Mouse (Mus musculus) retina, adult 2 months (tissue): ENCODE data around the gene Lrp2.

Experiments
- DNase-seq: peaks from one replicate; pipeline ENCODE4 v3.0.0-alpha.2; 2012; ENCODE audit warnings: low read depth, low spot score

The Lrp2 gene

GRCm38 (mm10) chr2:69585886-69586398 is at the start of gene Lrp2:
Lrp2 (minus strand) TSS chr2:69586065.
- DNase-seq = no peak

DNA sequence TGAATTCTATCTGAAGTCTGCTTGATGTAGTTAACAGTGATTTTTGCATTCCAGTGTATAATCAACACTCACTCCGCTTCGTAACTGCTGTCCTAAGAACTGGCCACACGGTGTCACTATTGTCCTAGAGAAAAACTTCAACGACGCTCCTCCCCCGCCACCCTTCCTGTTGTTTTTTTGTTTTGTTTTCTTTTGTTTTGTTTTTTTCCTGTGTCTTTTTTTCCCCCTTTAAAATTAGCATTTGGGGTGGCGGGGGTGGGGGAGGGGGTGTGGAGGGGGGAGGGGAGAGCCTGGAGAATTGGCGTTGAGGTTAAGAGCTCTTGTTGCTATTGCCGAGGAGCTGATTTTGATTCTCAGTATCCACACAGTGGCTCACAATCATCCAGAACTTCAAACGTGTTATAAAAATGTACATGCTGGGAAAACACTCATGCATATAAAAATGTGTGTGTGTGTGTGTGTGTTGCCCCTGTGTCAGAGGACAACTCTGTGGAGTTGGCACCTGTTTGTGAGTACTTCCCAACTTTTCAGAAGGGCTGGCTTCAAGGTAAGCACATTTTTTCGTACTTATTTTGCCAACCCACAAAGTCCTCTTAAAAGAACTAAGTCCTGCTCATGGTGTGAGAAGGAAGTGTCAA is 49.3 kb upstream of the Lrp2 start:
- DNase-seq = peak; percentile 62

DNA sequence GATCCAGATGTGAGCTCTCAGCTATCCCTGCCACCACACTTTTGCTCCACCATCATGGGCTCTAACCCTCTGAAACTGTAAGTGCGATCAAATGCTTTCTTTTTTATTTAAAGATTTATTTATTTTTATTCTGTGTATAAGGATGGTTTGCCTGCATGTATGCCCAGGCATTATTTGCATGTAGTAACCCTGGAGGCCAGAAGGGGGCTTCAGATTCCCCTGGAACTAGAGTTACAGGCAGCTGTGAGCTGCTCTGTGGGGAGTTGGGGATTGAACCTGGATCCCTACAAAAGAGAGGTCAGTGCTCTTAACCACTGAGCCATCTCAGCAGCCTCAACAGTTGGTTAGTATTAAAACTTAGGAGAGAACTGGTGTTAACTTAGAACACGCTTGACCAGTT is 45.6 kb upstream of the Lrp2 start:
- no peak for DNase-seq

DNA sequence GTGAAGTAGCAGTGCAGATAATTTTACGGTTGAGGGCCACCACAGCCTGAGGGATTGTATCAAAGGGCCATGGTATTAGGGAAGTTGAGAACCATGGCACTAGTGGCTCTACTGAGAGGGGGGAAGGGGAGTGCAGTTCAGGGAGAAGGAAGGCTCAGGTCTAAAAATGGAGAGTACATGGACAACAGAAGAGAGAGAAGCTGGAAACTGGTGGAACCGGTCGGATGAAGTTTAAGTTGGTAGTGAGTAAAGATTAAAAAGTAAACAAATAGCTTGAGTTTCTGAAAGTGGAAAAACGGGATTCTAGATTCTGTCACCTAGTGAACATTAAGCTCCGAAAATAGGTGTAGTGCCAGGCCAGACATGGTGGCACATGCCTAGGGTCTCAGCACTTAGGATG is 44.9 kb upstream of the Lrp2 start:
- DNase-seq = no peak

GRCm38 (mm10) chr2:69629914-69630313 is 44.0 kb upstream of the Lrp2 start:
- no peak for DNase-seq

GRCm38 (mm10) chr2:69629215-69629614 is 43.4 kb upstream of the Lrp2 start:
- DNase-seq = no peak

- DNase-seq = no peak
Measured at GRCm38 (mm10) chr2:69619286-69619685, 33.4 kb upstream of the Lrp2 start.

DNA sequence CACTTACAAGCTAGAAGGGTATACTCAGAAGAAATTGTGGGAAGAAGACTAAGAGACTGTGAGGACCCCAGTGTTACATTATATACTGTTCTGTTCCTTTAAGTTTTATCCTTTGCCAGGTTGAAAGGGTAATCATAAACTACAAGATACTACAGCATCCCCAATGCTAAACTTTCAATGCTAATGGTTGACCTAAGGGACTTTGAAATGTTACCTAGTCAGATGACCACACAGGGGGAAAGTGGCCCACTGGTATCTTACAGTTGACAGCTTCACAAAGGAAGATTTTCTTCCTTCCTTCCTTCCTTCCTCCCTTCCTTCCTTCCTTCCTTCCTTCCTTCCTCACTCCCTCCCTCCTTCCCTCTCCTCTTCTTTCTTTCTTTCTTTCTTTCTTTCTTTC is 32.5 kb upstream of the Lrp2 start:
- no peak for DNase-seq

DNA sequence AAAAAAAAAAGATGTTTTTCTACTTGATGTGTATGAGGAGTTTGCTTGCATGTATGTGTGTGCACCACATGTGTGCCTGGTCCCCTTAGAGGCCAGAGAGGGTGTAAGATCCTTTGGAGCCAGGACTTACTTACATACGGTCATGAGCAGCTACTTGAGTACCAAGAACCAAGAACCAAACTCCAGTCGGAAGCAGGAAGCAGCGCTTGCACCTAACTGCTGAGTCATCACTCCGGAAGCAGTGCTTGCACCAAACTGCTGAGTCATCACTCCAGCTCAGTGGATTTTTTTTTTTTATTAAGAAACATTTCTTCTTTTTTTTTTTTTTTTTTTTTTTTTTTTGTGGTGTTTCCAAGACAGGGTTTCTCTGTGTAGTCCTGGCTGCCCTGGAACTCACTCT is 27.4 kb upstream of the Lrp2 start:
- DNase-seq = no peak

DNA sequence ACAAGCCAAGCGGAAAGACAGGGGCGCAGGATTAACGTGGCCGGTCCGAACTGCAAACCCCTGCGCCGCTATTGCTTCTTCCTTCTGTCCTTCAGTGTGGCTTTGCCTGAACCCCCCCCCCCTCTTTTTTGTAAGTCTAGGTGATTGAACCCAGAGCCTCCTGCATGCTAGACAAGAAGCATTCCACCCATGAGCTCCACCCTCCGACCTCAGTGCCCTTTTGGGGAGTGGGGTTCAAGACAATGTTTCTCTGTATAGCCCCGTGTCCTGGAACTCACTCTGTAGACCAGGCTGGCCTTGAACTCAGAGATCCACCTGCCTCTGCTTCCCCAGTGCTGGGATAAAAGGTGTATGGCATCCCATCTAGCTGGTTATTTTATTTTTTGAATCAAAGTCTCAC is 26.9 kb upstream of the Lrp2 start:
- no peak for DNase-seq

GRCm38 (mm10) chr2:69612237-69612636 is 26.4 kb upstream of the Lrp2 start:
- DNase-seq = no peak

- DNase-seq = no peak
Measured at GRCm38 (mm10) chr2:69606621-69607020, 20.8 kb upstream of the Lrp2 start.

GRCm38 (mm10) chr2:69603726-69604393 is 18.0 kb upstream of the Lrp2 start:
- DNase-seq = no peak

- DNase-seq = no peak
Measured at GRCm38 (mm10) chr2:69593168-69593567, 7.3 kb upstream of the Lrp2 start.

- DNase-seq = no peak
Measured at GRCm38 (mm10) chr2:69592536-69592935, 6.7 kb upstream of the Lrp2 start.

DNA sequence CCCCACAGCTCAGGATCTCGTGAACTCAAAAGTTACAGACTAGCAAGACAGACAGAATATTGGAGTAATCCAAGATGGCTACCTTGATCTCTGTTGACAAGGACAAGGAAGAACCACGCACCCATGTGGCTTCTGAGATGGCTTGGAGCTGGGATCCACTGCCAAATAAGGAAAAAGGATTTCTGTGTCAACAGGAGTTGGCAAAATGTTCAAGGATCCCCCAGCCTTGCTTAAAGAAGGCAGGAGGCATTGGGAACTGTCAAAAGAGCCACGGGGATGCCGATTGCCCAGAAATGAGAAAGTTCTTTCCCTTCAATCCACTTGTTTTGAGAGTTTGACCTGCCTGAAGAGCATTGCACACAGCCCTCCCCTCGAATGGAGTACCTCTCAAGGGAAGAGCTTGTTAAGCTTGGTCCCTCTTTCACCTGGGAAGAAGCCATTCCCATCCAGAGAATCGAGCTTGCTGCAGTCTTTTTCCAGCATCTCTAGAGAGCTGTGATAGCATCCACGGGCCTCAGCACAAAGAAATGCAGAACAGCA is 6.2 kb upstream of the Lrp2 start:
- DNase-seq = no peak

DNA sequence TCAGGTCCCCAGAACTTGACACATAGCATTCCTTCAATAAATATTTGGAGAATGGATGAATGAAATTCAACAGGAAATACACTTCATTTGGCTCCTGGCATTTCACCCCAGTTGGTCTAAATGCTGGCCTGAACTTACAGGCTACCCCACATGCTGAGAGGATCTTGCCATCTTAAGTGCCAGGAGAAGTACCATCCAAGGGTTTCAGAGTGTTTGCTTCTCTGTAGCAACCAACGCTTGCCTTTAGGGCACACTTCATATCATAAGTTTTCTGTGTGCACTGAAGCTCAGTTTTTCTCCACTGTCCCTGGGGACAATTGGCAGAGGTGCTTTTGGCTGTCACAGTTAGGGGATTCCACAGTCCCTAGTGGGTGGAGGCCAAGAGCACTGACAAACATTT is 4.7 kb upstream of the Lrp2 start:
- no peak for DNase-seq

GRCm38 (mm10) chr2:69587896-69588295 is 2.0 kb upstream of the Lrp2 start:
- no peak for DNase-seq

DNA sequence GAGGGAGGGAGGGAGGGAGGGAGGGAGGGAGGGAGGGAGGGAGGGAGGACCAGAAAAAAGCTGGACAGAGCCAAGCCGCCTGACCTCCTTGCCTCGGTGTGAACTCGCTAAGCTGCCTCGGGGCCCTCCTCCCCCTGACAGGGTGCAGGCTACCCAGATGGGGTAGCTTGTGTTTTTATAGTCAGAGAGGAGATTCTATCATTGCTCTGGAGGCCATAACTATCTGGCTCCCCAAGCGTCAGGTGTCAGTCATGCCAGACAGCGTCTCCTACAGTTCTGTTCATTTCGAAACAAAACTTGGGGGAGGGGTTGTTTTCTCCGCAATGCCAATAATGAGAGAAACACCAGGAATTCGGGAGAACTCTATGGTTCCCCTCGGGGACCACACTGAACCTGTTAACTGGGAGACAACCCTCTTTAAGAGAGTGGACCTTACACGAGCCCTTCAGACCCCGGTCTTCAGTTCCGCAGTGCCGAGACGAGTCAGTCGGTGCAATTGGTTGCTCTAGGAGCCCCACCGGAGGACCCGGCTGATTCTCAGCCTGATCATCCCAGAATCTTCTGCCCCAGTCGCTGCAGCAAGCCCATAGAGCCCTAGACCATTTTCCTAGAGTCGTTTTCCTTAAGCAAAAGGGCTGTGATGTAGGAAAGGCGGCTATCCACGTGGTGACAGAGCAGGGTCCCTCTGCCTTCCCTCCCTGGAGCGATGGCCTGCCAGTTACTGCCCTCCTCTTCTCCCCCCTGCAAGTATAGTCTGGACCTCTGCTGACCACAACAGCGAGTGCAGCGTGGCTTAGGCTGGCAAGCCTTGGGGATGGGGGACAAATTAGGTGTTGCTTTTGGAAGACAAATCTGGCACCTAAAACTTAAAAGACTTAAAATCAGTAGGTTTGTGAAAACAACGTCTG is 1.2 kb upstream of the Lrp2 start:
- no peak for DNase-seq

DNA sequence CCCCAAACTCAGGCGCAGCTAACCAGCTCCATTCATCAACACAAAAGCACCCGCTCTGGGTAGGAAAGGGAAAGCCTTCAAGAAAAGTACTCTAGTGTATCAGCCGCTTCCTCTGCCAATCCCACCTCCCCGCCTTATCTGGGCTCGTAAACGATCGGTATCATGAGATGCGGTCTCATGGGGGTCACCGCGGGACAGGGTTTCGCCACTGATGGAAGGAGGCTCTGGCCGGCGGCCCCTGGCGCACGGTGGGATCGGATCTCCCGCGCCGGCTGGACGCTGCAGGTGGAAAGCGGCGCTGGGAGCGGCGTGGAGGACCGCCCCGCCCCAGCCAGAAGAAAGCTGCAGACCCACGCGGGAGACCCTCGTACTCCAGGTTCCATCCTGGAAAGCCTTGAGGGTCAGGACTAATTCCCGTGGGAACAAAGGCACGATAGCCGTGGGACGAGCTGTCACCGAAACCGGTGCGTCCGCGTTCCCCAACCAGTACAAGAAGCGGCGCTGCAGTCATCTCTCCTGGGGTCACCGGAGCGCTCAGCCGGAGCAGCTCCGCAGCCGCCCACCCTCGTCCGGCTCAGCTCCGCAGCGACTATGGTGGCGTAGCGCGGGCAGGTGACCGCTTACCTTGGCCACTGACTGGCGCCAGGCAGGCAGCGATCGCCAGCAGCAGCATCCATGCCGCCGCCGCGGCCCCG is 527 bp downstream of the Lrp2 start:
- DNase-seq = no peak

GRCm38 (mm10) chr2:69584117-69584933 is 1.5 kb downstream of the Lrp2 start:
- DNase-seq = no peak
